Comparison of ENCODE assay signal across 8 mouse cellular contexts in genomic region chrX:56610318-56610694, GRCm38 (mm10). TPM values are rescaled to one million over a fixed set of nuclear protein-coding genes. Genes with fewer than 3 reads are reported as not detected.
DNase-seq lines count a peak whose midpoint lies in the region; ATAC-seq and TF ChIP-seq lines count a peak whose summit lies in the region.

No protein-coding gene starts in this region.

- ATAC-seq in megakaryocyte, adult 5-6 weeks (ENCODE audit: poor library complexity, severe bottlenecking) = no peak
- ATAC-seq in heart, postnatal 0 days (ENCODE audit: insufficient read depth, low read depth) = no peak
- no peak for ATAC-seq in liver, embryonic 15.5 days (ENCODE audit: insufficient read depth)

- peak; percentile 30 to 40 for DNase-seq in cerebellum, postnatal 10 days
- no peak for DNase-seq in cerebellum, adult 8-10 months
- no peak for DNase-seq in heart, postnatal 0 days (ENCODE audit: low spot score)
- peak; percentile 4 for DNase-seq in right cerebral cortex, postnatal 14 days
- DNase-seq in urinary bladder, postnatal 10 days (ENCODE audit: low spot score) = no peak

- H3K4me1 ChIP-seq in megakaryocyte, embryonic 14.5 days = peaks cover 48% of the 10 kb centered on the region
- H3K4me1 ChIP-seq in heart, postnatal 0 days (ENCODE audit: control insufficient read depth, insufficient read depth) = no peaks in the 10 kb centered on the region
- peaks cover 39% of the 10 kb centered on the region for H3K4me1 ChIP-seq in liver, embryonic 15.5 days (replicated peaks)

- peak overlapping the region; percentile 77 for H3K4me2 ChIP-seq in heart, postnatal 0 days (ENCODE audit: low read depth, low read length)
- H3K4me2 ChIP-seq in liver, embryonic 15.5 days = peak overlapping the region; percentile 77

- no peak for TF ChIP-seq CTCF in heart, postnatal 0 days (IDR thresholded peaks at IDR 0.05; ENCODE audit: low read depth)

- H3K9me3 ChIP-seq in megakaryocyte, embryonic 14.5 days = no peaks in the 10 kb centered on the region
- H3K9me3 ChIP-seq in heart, postnatal 0 days (replicated peaks; ENCODE audit: control insufficient read depth, low read length) = no peaks in the 10 kb centered on the region
- no peaks in the 10 kb centered on the region for H3K9me3 ChIP-seq in liver, embryonic 15.5 days (replicated peaks)

- H3K27ac ChIP-seq in heart, postnatal 0 days (ENCODE audit: low read depth) = no peak overlapping the region
- 0 out of 2 replicates have a peak overlapping the region, but pooled peaks have one; percentile 53 for H3K27ac ChIP-seq in liver, embryonic 15.5 days (replicated peaks)

- peaks cover 8% of the 10 kb centered on the region for H3K36me3 ChIP-seq in megakaryocyte, embryonic 14.5 days (replicated peaks; ENCODE audit: low read length)
- H3K36me3 ChIP-seq in heart, postnatal 0 days (replicated peaks; ENCODE audit: control insufficient read depth, insufficient read depth, low read length) = no peaks in the 10 kb centered on the region
- no peaks in the 10 kb centered on the region for H3K36me3 ChIP-seq in liver, embryonic 15.5 days (replicated peaks)

- H3K9ac ChIP-seq in heart, postnatal 0 days (replicated peaks; ENCODE audit: low read depth, low read length) = peak overlapping the region; percentile 54
- H3K9ac ChIP-seq in liver, embryonic 15.5 days = peak overlapping the region; percentile 58

- peaks cover 3% of the 10 kb centered on the region for H3K27me3 ChIP-seq in megakaryocyte, embryonic 14.5 days (replicated peaks)
- no peaks in the 10 kb centered on the region for H3K27me3 ChIP-seq in heart, postnatal 0 days (ENCODE audit: control insufficient read depth, insufficient read depth, low read length)
- no peaks in the 10 kb centered on the region for H3K27me3 ChIP-seq in liver, embryonic 15.5 days

- TF ChIP-seq EP300 in heart, postnatal 0 days (IDR thresholded peaks at IDR 0.05; ENCODE audit: low read depth) = no peak

- peak overlapping the region; percentile 95 for H3K4me3 ChIP-seq in megakaryocyte, embryonic 14.5 days (replicated peaks)
- peak overlapping the region; percentile 56 for H3K4me3 ChIP-seq in heart, postnatal 0 days (ENCODE audit: low read depth, low read length)
- H3K4me3 ChIP-seq in liver, embryonic 15.5 days (replicated peaks) = peak overlapping the region; percentile 72

- 17% methylated on average over 13 of the region's 13 CpGs for WGBS in heart, postnatal 0 days
- 11% methylated on average over 13 of the region's 13 CpGs for WGBS in liver, embryonic 15.5 days (ENCODE audit: insufficient replicate concordance)

RNA-seq across cellular contexts. Expression of gene Slc9a6, which starts 0.7 kb away (rescaled TPM):
- 41.0 and 51.9 TPM in 2 replicates for polyA plus RNA-seq in megakaryocyte, embryonic 14.5 days (2012; ENCODE audit: insufficient read depth, low replicate concordance)
- 12.5 and 20.3 TPM in 2 replicates for total RNA-seq in megakaryocyte, adult 5-6 weeks (2015)
- 12.6 and 20.2 TPM in 2 replicates for total RNA-seq in megakaryocyte, adult 5-6 weeks (2017)
- 10.7 and 15.4 TPM in 2 replicates for total RNA-seq in heart, postnatal 0 days (2014; rRNA removed; ENCODE audit: low replicate concordance)
- 5.2 and 6.4 TPM in 2 replicates for polyA plus RNA-seq in heart, postnatal 0 days (2015; fragmentation: Nextera tagmentation; extraction: Ambion mirVana)
- 2.7 and 3.6 TPM in 2 replicates for polyA plus RNA-seq in liver, embryonic 15.5 days (2015; fragmentation: Nextera tagmentation; extraction: Ambion mirVana)

RNA-seq across cellular contexts. Expression of gene Mmgt1, which starts 12.4 kb away (rescaled TPM):
- polyA plus RNA-seq in megakaryocyte, embryonic 14.5 days (2012; ENCODE audit: insufficient read depth, low replicate concordance) = 0.57 TPM in 1 of 2 replicates, not detected in the other
- 17.4 and 18.5 TPM in 2 replicates for total RNA-seq in megakaryocyte, adult 5-6 weeks (2015)
- total RNA-seq in megakaryocyte, adult 5-6 weeks (2017) = 13.3 and 15.5 TPM in 2 replicates
- 28.7 and 33.4 TPM in 2 replicates for total RNA-seq in heart, postnatal 0 days (2014; rRNA removed; ENCODE audit: low replicate concordance)
- 15.3 and 16.2 TPM in 2 replicates for polyA plus RNA-seq in heart, postnatal 0 days (2015; fragmentation: Nextera tagmentation; extraction: Ambion mirVana)
- 7.9 and 8.1 TPM in 2 replicates for polyA plus RNA-seq in liver, embryonic 15.5 days (2015; fragmentation: Nextera tagmentation; extraction: Ambion mirVana)

Comparison
In these comparisons a context has a peak if more than half of its experiments do, and no peak if none do; other contexts are left out.
1. DNase-seq: peak in cerebellum, postnatal 10 days (2 of 2) and right cerebral cortex, postnatal 14 days (single experiment); none in cerebellum, adult 8-10 months (single experiment), heart, postnatal 0 days (single experiment) and urinary bladder, postnatal 10 days (single experiment).
2. Peak in every context shown above with its lines, with median percentiles within 50 percentile points of each other: H3K4me3 ChIP-seq.